ENCODE assay signal across 10 mouse cellular contexts in the genomic region with DNA sequence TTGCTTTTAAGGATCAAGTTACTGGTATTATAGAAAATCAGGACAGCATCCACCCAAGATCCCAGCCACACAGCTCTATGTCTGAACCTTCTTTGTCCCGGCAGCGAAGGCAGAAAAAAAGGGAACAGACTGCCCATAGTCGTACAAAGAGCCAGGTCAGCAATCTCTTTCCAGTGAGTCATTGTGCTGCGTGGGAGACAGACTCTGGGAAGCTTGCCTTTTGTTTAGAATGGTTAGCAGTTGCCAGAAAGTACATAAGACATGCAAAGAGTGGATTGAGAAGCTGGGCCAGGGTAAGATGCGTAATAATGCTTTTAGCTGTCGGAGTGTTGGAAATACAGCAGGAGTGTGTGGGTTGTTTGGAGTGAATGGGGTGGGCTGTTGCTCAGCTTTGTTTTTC. TPM values are rescaled to one million over a fixed set of nuclear protein-coding genes. Genes with fewer than 3 reads are reported as not detected.
DNase-seq lines count a peak whose midpoint lies in the region; ATAC-seq lines count a peak whose summit lies in the region.
"Had no signal": no experiment of that assay in that cellular context is flagged by ENCODE, and none has a peak within 500 bp of the region (broad histone marks: within the 10 kb centered on the region; RNA-seq: fewer than 3 reads in every experiment).

No protein-coding gene starts in this region.

- H3K4me1 ChIP-seq in midbrain, embryonic 14.5 days (ENCODE audit: control insufficient read depth, insufficient read depth, low read length), result no peaks in the 10 kb centered on the region
- H3K4me1 ChIP-seq: neural tube, embryonic 12.5 days had no signal

- 0 out of 2 replicates have a peak overlapping the region, but pooled peaks have one; percentile 37 for H3K27ac ChIP-seq in midbrain, embryonic 14.5 days (replicated peaks; ENCODE audit: low read depth, low read length)
- H3K27ac ChIP-seq: neural tube, embryonic 12.5 days had no signal

- H3K4me2 ChIP-seq in midbrain, embryonic 14.5 days (ENCODE audit: low read length), result no peak overlapping the region
- H3K4me2 ChIP-seq: neural tube, embryonic 12.5 days had no signal

- H3K9ac ChIP-seq in midbrain, embryonic 14.5 days (replicated peaks; ENCODE audit: low read length), result no peak overlapping the region
- H3K9ac ChIP-seq: neural tube, embryonic 12.5 days had no signal

- no peak overlapping the region for H3K4me3 ChIP-seq in midbrain, embryonic 14.5 days (replicated peaks; ENCODE audit: low read depth, low read length)
- H3K4me3 ChIP-seq: neural tube, embryonic 12.5 days had no signal

- intact Hi-C loops in gastrocnemius, postnatal 14 days (cut with DNase I; ENCODE audit: low total_unique reads), result no loop called here

- 54% methylated on average over 6 of the region's 6 CpGs for WGBS in midbrain, embryonic 14.5 days

- H3K36me3 ChIP-seq in midbrain, embryonic 14.5 days (ENCODE audit: control insufficient read depth, insufficient read depth, low read length), result peaks cover 48% of the 10 kb centered on the region

- no peaks in the 10 kb centered on the region for H3K27me3 ChIP-seq in midbrain, embryonic 14.5 days (ENCODE audit: control insufficient read depth, insufficient read depth, low read length)
- H3K27me3 ChIP-seq: neural tube, embryonic 12.5 days had no signal

- ATAC-seq in midbrain, embryonic 14.5 days (ENCODE audit: low FRiP score, low TSS enrichment), result no peak
- no peak for ATAC-seq in monocyte, adult 5-6 weeks (replicated peaks; ENCODE audit: insufficient number of reproducible peaks, low FRiP score, low TSS enrichment, poor library complexity, severe bottlenecking)

- peak; percentile 22 for DNase-seq in gastrocnemius, postnatal 25 days
- DNase-seq in gastrocnemius, postnatal 10 days, result no peak
- peak; percentile 90 for DNase-seq in NIH3T3 (ENCODE audit: low read depth)
- peak; percentile 10 to 39 for DNase-seq in frontal cortex, postnatal 25 days (ENCODE audit: low spot score in 2 of 2)
- peak; percentile 51 to 74 for DNase-seq in layer of hippocampus, adult 18-20 months (ENCODE audit: low spot score in 2 of 2)
- peak; percentile 30 for DNase-seq in midbrain, embryonic 14.5 days
- DNase-seq in gastrocnemius, postnatal 14 days, result no peak

- no peaks in the 10 kb centered on the region for H3K9me3 ChIP-seq in midbrain, embryonic 14.5 days (ENCODE audit: control insufficient read depth, low read length)
- H3K9me3 ChIP-seq: neural tube, embryonic 12.5 days had no signal

RNA-seq across cellular contexts. Expression of gene Nek4, which starts 23.0 kb away (rescaled TPM):
- 1 to 10 TPM; 3.3 TPM for total RNA-seq in gastrocnemius, postnatal 25 days (2021)
- 1 to 10 TPM; 4.6 TPM for total RNA-seq in gastrocnemius, postnatal 10 days (2021)
- 10 to 100 TPM; 18.2 to 20.4 TPM for total RNA-seq in layer of hippocampus, adult 18-20 months (2021)
- 8.7 and 17.9 TPM in 2 replicates for polyA plus RNA-seq in midbrain, embryonic 14.5 days (2014; fragmentation: Nextera tagmentation; extraction: Ambion mirVana)
- total RNA-seq in monocyte, adult 5-6 weeks (2017), result 5.3 to 6.9 TPM (median 5.3 TPM) in 3 replicates
- 1 to 10 TPM; 4.0 to 4.2 TPM for total RNA-seq in gastrocnemius, postnatal 14 days (2021)

RNA-seq across cellular contexts. Expression of gene Glt8d1, which starts 27.0 kb away (rescaled TPM):
- 10 to 100 TPM; 11.5 to 13.7 TPM for total RNA-seq in gastrocnemius, postnatal 25 days (2021)
- total RNA-seq in gastrocnemius, postnatal 10 days (2021), result 10 to 100 TPM; 18.0 to 27.4 TPM
- 10 to 100 TPM; 38.4 to 39.4 TPM for total RNA-seq in layer of hippocampus, adult 18-20 months (2021)
- 54.0 and 62.4 TPM in 2 replicates for polyA plus RNA-seq in midbrain, embryonic 14.5 days (2014; fragmentation: Nextera tagmentation; extraction: Ambion mirVana)
- total RNA-seq in monocyte, adult 5-6 weeks (2017), result 17.0 to 29.2 TPM (median 20.6 TPM) in 3 replicates
- 10 to 100 TPM; 14.1 to 15.0 TPM for total RNA-seq in gastrocnemius, postnatal 14 days (2021)

RNA-seq across cellular contexts. Expression of gene Spcs1, which starts 27.3 kb away (rescaled TPM):
- total RNA-seq in gastrocnemius, postnatal 25 days (2021), result 100 to 1,000 TPM; 120 to 128 TPM
- total RNA-seq in gastrocnemius, postnatal 10 days (2021), result 100 to 1,000 TPM; 155 to 161 TPM
- total RNA-seq in layer of hippocampus, adult 18-20 months (2021), result 100 to 1,000 TPM; 149 to 170 TPM
- 287 and 317 TPM in 2 replicates for polyA plus RNA-seq in midbrain, embryonic 14.5 days (2014; fragmentation: Nextera tagmentation; extraction: Ambion mirVana)
- total RNA-seq in monocyte, adult 5-6 weeks (2017), result 73.5 to 105 TPM (median 73.5 TPM) in 3 replicates
- total RNA-seq in gastrocnemius, postnatal 14 days (2021), result 100 to 1,000 TPM; 127 to 146 TPM

RNA-seq across cellular contexts. Expression of gene Itih1, which starts 31.1 kb away (rescaled TPM):
- not detected for total RNA-seq in gastrocnemius, postnatal 25 days (2021)
- total RNA-seq in gastrocnemius, postnatal 10 days (2021), result under 1 TPM in 1 of 2 experiments, not detected in 1; 0.34 TPM
- not detected for total RNA-seq in layer of hippocampus, adult 18-20 months (2021)
- polyA plus RNA-seq in midbrain, embryonic 14.5 days (2014; fragmentation: Nextera tagmentation; extraction: Ambion mirVana), result not detected in 2 replicates
- total RNA-seq in monocyte, adult 5-6 weeks (2017), result not detected in 3 replicates
- total RNA-seq in gastrocnemius, postnatal 14 days (2021), result not detected
- polyA plus RNA-seq: heart, embryonic 14.5 days had no signal

RNA-seq across cellular contexts. Expression of gene Pbrm1, which starts 44.7 kb away (rescaled TPM):
- total RNA-seq in gastrocnemius, postnatal 25 days (2021), result 10 to 100 TPM; 39.4 to 46.2 TPM
- 10 to 100 TPM; 58.7 to 70.8 TPM for total RNA-seq in gastrocnemius, postnatal 10 days (2021)
- 10 to 100 TPM; 52.0 to 56.4 TPM for total RNA-seq in layer of hippocampus, adult 18-20 months (2021)
- 120 and 136 TPM in 2 replicates for polyA plus RNA-seq in midbrain, embryonic 14.5 days (2014; fragmentation: Nextera tagmentation; extraction: Ambion mirVana)
- 41.7 to 67.0 TPM (median 49.4 TPM) in 3 replicates for total RNA-seq in monocyte, adult 5-6 weeks (2017)
- 10 to 100 TPM; 49.4 to 51.6 TPM for total RNA-seq in gastrocnemius, postnatal 14 days (2021)

Comparison
In these comparisons a context has a peak if more than half of its experiments do, and no peak if none do; other contexts are left out.
1. DNase-seq: peak in gastrocnemius, postnatal 25 days (single experiment), NIH3T3 (single experiment), frontal cortex, postnatal 25 days (2 of 2), layer of hippocampus, adult 18-20 months (2 of 2) and midbrain, embryonic 14.5 days (single experiment); none in gastrocnemius, postnatal 10 days (single experiment) and gastrocnemius, postnatal 14 days (single experiment).